Mouse (Mus musculus) limb, embryonic 13.5 days (tissue): ENCODE measurements around the gene Ly75. TPM values are rescaled to one million over a fixed set of nuclear protein-coding genes. Genes with fewer than 3 reads are reported as not detected.

Source experiments
- ATAC-seq: fragments of 200-750 bp; cut with Nextera tagmentation; 2 replicates; pipeline ENCODE4 v1.8.0; 2017; ENCODE audit warnings: low read depth, moderate number of reproducible peaks, moderate TSS enrichment; ENCODE audit not compliant: low FRiP score
- H3K27ac ChIP-seq: fragments of 300-500 bp; sonication (generic); 2 replicates; pipeline ENCODE4 v1.5.1; 2015; ENCODE audit warnings: inconsistent platforms, mild to moderate bottlenecking, moderate library complexity
- H3K27me3 ChIP-seq: fragments of 300-500 bp; sonication (generic); 2 replicates; pipeline ENCODE4 v1.6.1; 2015; ENCODE audit warnings: mild to moderate bottlenecking, inconsistent platforms
- H3K36me3 ChIP-seq: fragments of 300-500 bp; sonication (generic); 2 replicates; pipeline ENCODE4 v1.6.1; 2015; ENCODE audit warnings: inconsistent platforms, mild to moderate bottlenecking, moderate library complexity
- H3K4me1 ChIP-seq: fragments of 300-500 bp; sonication (generic); 2 replicates; pipeline ENCODE4 v1.6.1; 2015; ENCODE audit warnings: inconsistent platforms
- H3K4me2 ChIP-seq: fragments of 300-500 bp; sonication (generic); replicated peaks from 2 replicates; pipeline ENCODE4 v1.6.1; 2015; ENCODE audit warnings: inconsistent platforms, mild to moderate bottlenecking, moderate library complexity
- H3K4me3 ChIP-seq: fragments of 300-500 bp; sonication (generic); 2 replicates; pipeline ENCODE4 v1.5.1; 2015; ENCODE audit warnings: moderate library complexity, mild to moderate bottlenecking, inconsistent platforms
- H3K9ac ChIP-seq: fragments of 300-500 bp; sonication (generic); 2 replicates; pipeline ENCODE4 v1.6.1; 2015; ENCODE audit warnings: mild to moderate bottlenecking, inconsistent platforms
- H3K9me3 ChIP-seq: fragments of 300-500 bp; sonication (generic); 2 replicates; pipeline ENCODE4 v1.6.1; 2016; ENCODE audit warnings: inconsistent platforms
- WGBS: fragments of 180-500 bp; shearing (Covaris S2); methylation state at CpG from one replicate; pipeline ENCODE4 v1.1.7; 2015; 5-methylcytosine and 5-hydroxymethylcytosine counted together
- polyA plus RNA-seq: library from polyadenylated mRNA; unstranded; fragments of >200 nt; fragmentation: Nextera tagmentation; extraction: Ambion mirVana; gene quantifications from 2 replicates; pipeline ENCODE4 v1.2.1, GENCODE M21; 2015

Ly75 gene
- polyA plus RNA-seq, 1 experiment from 2014 or later, result 2.5 TPM

- no peak for ATAC-seq
- no peaks in the 10 kb centered on the region for H3K4me1 ChIP-seq
- H3K27ac ChIP-seq, result no peak overlapping the region
- no peaks in the 10 kb centered on the region for H3K36me3 ChIP-seq
- no peak overlapping the region for H3K4me2 ChIP-seq
- H3K4me3 ChIP-seq, result no peak overlapping the region
- H3K9ac ChIP-seq, result no peak overlapping the region
- H3K27me3 ChIP-seq, result no peaks in the 10 kb centered on the region
- WGBS, result 74% methylated on average over 4 of the region's 4 CpGs
- H3K9me3 ChIP-seq, result no peaks in the 10 kb centered on the region
These were observed 91.7 kb downstream of the Ly75 start for GRCm38 (mm10) chr2:60291381-60291780.

- Histone ChIP-seq H3K27me3 (no peaks in the 10 kb centered on the region), H3K4me3 (no peak overlapping the region), H3K4me2 (no peak overlapping the region), H3K9me3 (no peaks in the 10 kb centered on the region), H3K4me1 (no peaks in the 10 kb centered on the region), H3K27ac (no peak overlapping the region), H3K9ac (no peak overlapping the region), H3K36me3 (no peaks in the 10 kb centered on the region)
- 83% methylated on average over 1 of the region's 1 CpGs for WGBS
- ATAC-seq, result no peak
These were observed 93.7 kb downstream of the Ly75 start for GRCm38 (mm10) chr2:60289451-60289850.

DNA sequence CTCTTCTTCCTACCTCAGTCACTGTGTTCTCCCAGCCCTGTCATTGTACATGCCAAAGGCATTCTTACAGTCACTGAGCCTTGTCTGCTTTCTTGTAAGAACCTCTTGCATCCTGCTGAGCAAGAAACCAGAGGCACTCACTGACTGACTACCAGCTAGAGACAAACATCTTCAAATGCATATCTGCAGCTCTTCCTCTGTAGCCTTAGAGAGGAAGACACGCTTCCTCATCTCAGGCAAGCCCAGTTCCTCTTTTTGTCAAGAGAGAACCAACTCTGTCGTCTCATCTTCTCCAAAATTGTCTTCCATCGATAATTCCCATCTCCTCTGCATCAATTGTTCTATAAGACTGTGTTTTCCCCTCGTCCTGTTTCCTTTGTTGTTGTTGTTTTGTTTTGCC, 94.5 kb downstream of the Ly75 start:
- H3K4me1 ChIP-seq, result peaks cover 2% of the 10 kb centered on the region; the same call in 1 of the 2 replicates
- no peaks in the 10 kb centered on the region for H3K27me3 ChIP-seq
- no peak overlapping the region for H3K27ac ChIP-seq
- H3K36me3 ChIP-seq, result no peaks in the 10 kb centered on the region
- 84% methylated on average over 4 of the region's 4 CpGs for WGBS
- no peak for ATAC-seq
- no peaks in the 10 kb centered on the region for H3K9me3 ChIP-seq
- no peak overlapping the region for H3K4me2 ChIP-seq
- no peak overlapping the region for H3K4me3 ChIP-seq
- H3K9ac ChIP-seq, result no peak overlapping the region

GRCm38 (mm10) chr2:60285107-60285617, 97.9 kb downstream of the Ly75 start:
- Histone ChIP-seq H3K4me2 (no peak overlapping the region), H3K9ac (no peak overlapping the region), H3K27me3 (no peaks in the 10 kb centered on the region), H3K27ac (no peak overlapping the region), H3K4me1 (peaks cover 13% of the 10 kb centered on the region; the same call in 1 of the 2 replicates), H3K36me3 (no peaks in the 10 kb centered on the region), H3K9me3 (no peaks in the 10 kb centered on the region), H3K4me3 (no peak overlapping the region)
- no peak for ATAC-seq
- WGBS, result 82% methylated on average over 8 of the region's 8 CpGs

DNA sequence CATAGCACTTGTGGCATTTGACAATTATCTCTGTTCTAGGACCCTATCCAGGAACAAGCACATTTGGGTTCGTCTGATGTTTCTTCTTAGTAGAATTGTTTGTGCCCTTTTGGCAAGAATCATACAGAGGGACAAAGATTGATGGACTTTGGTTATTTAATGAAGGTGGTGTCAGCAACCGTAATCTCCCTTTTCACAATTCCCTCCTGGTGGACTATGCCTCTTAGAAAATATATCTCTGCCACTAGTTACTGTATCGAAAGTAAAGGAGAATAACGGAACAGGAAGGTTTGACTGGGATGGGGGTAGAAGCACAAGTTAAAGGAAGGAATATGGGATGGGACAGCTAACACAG, 98.7 kb downstream of the Ly75 start, which contains the start of gene Cd302:
Cd302 (minus strand) TSS at position 22 of the 355 bp plus-strand sequence.
- H3K9ac ChIP-seq, result peak within 1 kb of the TSS; percentile 74
- no peak within 1 kb of the TSS for H3K27ac ChIP-seq
- H3K4me1 ChIP-seq, result peaks cover 13% of the 10 kb centered on the region; the same call in 1 of the 2 replicates
- no peak for ATAC-seq
- H3K4me3 ChIP-seq, result peak within 1 kb of the TSS; percentile 56
- no peaks in the 10 kb centered on the region for H3K27me3 ChIP-seq
- no peaks in the 10 kb centered on the region for H3K36me3 ChIP-seq
- no peaks in the 10 kb centered on the region for H3K9me3 ChIP-seq
- 52% methylated on average over 4 of the region's 4 CpGs for WGBS
- peak within 1 kb of the TSS; percentile 92 for H3K4me2 ChIP-seq

DNA sequence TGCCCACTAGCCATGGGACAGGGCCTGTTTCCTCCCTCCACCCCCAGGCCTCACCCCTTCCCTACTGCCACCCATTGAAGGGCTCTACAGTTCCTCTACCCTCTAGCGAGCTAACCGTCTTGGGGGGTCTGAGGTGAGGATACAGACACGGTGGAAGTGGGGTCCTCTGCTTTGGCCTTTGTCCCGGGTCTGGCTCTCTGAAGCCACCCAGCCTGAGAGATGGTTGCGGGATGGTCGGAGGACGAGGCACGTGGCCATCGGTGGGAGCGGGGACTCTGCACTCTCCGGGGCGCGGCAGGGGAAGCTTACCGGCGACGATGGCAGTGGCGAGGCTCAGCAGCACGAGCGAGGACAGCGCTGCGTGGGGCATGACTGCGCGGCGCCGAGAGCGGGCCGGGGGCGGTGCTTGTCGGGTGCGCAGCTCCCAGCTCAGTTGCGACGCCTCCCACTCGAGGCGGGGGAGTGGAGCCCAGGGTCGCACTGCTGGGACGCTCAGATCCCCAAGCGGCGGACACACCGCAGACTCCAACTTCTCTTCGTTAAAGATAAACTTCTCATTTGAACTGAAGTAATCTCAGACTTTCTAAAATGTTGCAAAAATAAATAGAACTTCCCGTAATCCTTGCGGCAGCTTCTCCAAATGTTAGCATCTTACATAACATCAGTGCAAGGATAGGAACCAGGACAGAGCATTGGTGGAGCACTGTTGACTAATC, 99.2 kb downstream of the Ly75 start:
- WGBS, result 1% methylated on average over 42 of the region's 42 CpGs
- Histone ChIP-seq H3K9ac (peak overlapping the region; percentile 74), H3K4me1 (peaks cover 13% of the 10 kb centered on the region; the same call in 1 of the 2 replicates), H3K27me3 (no peaks in the 10 kb centered on the region), H3K4me2 (peak overlapping the region; percentile 92), H3K36me3 (no peaks in the 10 kb centered on the region), H3K9me3 (no peaks in the 10 kb centered on the region), H3K27ac (no peak overlapping the region), H3K4me3 (peak overlapping the region; percentile 56)
- peak; percentile 88 for ATAC-seq

GRCm38 (mm10) chr2:60283208-60283750, 99.8 kb downstream of the Ly75 start:
- H3K4me1 ChIP-seq, result peaks cover 13% of the 10 kb centered on the region; the same call in 1 of the 2 replicates
- no peaks in the 10 kb centered on the region for H3K27me3 ChIP-seq
- peak overlapping the region; percentile 56 for H3K4me3 ChIP-seq
- H3K9me3 ChIP-seq, result no peaks in the 10 kb centered on the region
- H3K27ac ChIP-seq, result no peak overlapping the region
- ATAC-seq, result no peak
- 0 out of 2 replicates have a peak, but pooled peaks cover under 1% of the 10 kb centered on the region for H3K36me3 ChIP-seq
- peak overlapping the region; percentile 92 for H3K4me2 ChIP-seq
- 6% methylated on average over 9 of the region's 9 CpGs for WGBS
- H3K9ac ChIP-seq, result peak overlapping the region; percentile 74

DNA sequence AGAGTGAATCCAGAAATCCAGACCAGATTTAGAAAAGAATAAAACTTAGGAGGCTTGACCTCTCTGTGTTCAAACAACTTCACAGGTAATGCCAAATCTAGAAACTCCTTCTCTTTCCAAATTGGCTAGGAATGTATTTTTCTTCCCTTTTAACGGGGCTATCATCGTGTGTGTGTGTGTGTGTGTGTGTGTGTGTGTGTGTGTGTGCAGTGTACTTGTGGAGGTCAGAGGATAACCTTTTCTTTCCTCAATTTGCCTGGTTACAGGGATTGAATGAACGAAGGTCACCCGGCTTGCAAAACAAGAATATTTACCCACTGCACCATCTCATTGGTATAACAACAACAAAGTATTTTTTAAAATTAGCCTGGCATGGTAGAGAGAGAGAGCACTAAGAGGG, 100.5 kb downstream of the Ly75 start:
- 54% methylated on average over 4 of the region's 4 CpGs for WGBS
- ATAC-seq, result no peak
- Histone ChIP-seq H3K36me3 (peaks cover 5% of the 10 kb centered on the region; the same call in 1 of the 2 replicates), H3K9ac (no peak overlapping the region), H3K27me3 (no peaks in the 10 kb centered on the region), H3K27ac (no peak overlapping the region), H3K4me2 (peak overlapping the region; percentile 92), H3K9me3 (no peaks in the 10 kb centered on the region), H3K4me1 (peaks cover 13% of the 10 kb centered on the region; the same call in 1 of the 2 replicates), H3K4me3 (no peak overlapping the region)

- H3K27me3 ChIP-seq, result no peaks in the 10 kb centered on the region
- WGBS, result 90% methylated on average over 4 of the region's 4 CpGs
- peaks cover 11% of the 10 kb centered on the region; the same call in 1 of the 2 replicates for H3K4me1 ChIP-seq
- H3K9me3 ChIP-seq, result no peaks in the 10 kb centered on the region
- no peak overlapping the region for H3K9ac ChIP-seq
- H3K4me2 ChIP-seq, result no peak overlapping the region
- no peak overlapping the region for H3K4me3 ChIP-seq
- H3K36me3 ChIP-seq, result peaks cover 14% of the 10 kb centered on the region
- ATAC-seq, result no peak
- no peak overlapping the region for H3K27ac ChIP-seq
These were observed 104.5 kb downstream of the Ly75 start for GRCm38 (mm10) chr2:60278627-60279026.

DNA sequence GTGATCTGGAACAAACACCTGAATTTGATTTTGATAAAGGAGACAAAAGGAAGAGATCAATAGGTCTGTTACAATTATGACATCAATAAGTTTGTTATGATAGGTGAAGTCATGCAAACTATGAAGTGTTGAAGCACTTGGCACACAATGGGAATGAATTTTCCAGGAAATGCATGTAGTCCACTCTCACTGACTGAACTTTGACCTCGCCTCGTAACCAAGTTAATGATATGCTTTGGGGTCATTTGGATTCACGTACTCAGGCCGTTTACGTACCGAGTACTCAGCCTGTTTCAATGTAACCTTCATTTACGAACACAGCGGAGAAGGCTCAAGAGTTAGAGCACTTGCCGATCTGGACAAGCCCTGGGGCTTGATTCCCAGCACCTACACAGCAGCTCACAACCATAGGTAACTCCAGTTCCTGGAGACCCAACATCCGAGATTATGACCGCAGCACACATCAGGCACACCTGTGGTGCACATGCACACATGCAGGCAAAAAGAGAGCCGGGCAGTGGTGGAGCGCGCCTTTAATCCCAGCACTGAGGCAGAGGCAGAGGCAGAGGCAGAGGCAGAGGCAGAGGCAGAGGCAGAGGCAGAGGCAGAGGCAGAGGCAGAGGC, 113.1 kb downstream of the Ly75 start:
- Histone ChIP-seq H3K4me2 (no peak overlapping the region), H3K27me3 (no peaks in the 10 kb centered on the region), H3K9me3 (no peaks in the 10 kb centered on the region), H3K36me3 (peaks cover 16% of the 10 kb centered on the region), H3K27ac (no peak overlapping the region), H3K4me3 (no peak overlapping the region), H3K9ac (no peak overlapping the region), H3K4me1 (peaks cover 15% of the 10 kb centered on the region)
- ATAC-seq, result no peak
- WGBS, result 92% methylated on average over 14 of the region's 14 CpGs

GRCm38 (mm10) chr2:60267567-60267966, 115.5 kb downstream of the Ly75 start:
- peaks cover 9% of the 10 kb centered on the region for H3K36me3 ChIP-seq
- peak; percentile 57 for ATAC-seq
- H3K4me3 ChIP-seq, result no peak overlapping the region
- no peaks in the 10 kb centered on the region for H3K9me3 ChIP-seq
- H3K4me2 ChIP-seq, result no peak overlapping the region
- WGBS, result 16% methylated on average over 1 of the region's 1 CpGs
- H3K4me1 ChIP-seq, result peaks cover 15% of the 10 kb centered on the region
- H3K9ac ChIP-seq, result no peak overlapping the region
- peak overlapping the region; percentile 28; the same call in 1 of the 2 replicates for H3K27ac ChIP-seq
- H3K27me3 ChIP-seq, result no peaks in the 10 kb centered on the region
